Mouse (Mus musculus) layer of hippocampus, adult 9-10 months (tissue): ENCODE measurements at regions not wholly inside any gene's neighbourhood (a gene's known extent, or its start where the extent isn't known, plus 50 kb on each side); places are given as distances from the start of the nearest gene placed in this dataset.
A peak's percentile ranks its signal among the peaks of the same experiment; 100 is the strongest.
"Not testable (repeated sequence)": the region's sequence is repeated elsewhere in the genome, so short reads cannot be mapped to it uniquely, and the experiment has no call there.

ENCODE experiments used
- DNase-seq: peaks from one replicate; pipeline ENCODE4 v3.0.0; 2022; ENCODE audit warnings: low spot score

DNA sequence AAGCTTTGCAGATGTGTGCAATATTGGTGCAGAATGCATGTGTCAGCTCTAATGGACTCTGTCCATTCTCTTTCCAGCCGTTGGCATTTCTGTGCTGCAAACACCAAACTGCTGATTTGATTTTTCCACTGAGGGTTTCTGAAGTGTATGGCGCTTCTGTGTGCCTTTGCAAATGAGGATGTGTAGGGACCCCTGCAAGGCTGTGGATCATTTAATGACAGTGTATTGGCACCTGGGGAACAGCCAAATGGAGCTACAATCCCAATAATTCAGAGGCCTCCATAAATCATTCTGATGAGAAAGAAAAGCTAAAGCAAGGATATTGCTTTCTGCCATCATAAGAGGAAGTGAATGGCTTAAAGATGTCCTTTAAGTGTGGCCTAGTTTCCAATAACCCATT, 305.9 kb upstream of the Pkdcc start:
- no peak for DNase-seq

DNA sequence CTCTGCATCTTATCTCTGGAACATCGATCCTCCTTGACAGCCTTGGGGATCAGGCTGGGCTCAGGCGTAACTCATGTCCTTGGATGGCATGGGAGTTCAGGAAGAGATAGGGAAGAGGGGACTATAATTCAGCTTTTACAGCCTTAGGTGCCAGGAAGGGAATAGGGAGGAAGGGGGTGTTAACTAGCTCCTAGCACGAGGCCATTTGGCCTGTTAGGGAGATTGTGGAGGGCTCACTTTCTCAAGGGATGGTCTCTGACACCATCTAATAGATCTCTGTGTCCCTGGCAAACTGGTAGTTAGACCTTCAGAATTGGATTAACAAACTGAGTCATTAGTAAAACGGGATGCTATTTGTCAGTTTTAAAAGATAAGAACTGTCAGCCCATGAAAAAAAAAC, 292.1 kb upstream of the Pkdcc start:
- not testable (repeated sequence) for DNase-seq

DNA sequence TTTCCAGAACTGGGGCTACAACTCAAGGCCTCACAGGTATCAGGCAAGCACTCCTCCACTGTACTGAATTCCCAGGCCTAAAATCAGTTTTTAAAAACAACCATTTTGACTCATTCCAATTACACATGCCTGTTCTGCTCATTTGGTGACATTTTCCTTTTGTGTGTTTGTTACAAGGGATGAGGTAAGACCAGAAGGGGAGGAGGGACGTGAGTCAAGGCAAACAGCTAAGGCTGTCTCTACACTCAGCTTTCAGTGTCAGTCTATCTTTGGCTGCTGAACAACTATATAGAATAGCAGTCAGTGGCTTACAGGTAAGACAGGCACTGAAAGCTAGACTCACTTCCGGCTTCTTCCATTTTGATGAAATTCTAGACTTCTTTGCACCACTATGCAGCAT, 289.3 kb upstream of the Pkdcc start:
- no peak for DNase-seq

DNA sequence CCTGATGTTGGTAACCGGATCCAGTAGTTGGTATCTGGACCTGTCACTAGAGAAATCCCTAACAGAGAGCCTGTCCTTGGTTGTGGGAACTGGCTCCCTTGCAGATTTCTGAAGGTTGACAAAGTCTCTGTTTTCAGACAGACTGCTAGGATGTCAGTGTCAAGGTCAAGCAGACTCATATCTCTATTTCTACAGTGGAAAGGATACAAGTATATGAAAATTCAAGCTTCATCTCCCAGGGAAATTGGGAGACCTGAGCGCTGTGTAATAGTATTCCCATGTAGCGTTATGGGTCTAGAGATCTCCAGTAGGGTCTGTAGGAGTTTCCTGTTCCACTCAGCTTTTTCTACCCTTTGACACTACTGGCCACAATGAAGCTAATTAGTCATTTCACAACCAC, 287.4 kb upstream of the Pkdcc start:
- no peak for DNase-seq

DNA sequence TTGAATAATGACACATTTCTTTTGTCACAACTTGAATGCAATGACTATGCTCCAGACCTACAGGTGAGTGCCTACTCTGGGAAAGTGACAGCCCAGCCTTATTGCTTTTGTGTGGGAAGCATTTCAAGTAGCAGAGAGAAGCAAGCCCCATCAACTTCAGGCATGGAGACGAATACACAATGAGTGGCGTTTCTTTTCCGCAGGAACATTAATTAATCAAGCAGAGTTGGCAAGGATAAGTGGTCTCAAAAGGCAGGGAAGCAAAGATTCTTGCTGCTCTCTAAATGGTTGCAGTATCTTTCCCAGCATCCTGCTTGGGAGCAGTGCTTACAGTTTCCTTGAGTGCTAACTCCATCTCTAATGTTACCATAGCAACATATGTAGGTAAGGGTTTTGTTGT, 285.6 kb upstream of the Pkdcc start:
- no peak for DNase-seq

DNA sequence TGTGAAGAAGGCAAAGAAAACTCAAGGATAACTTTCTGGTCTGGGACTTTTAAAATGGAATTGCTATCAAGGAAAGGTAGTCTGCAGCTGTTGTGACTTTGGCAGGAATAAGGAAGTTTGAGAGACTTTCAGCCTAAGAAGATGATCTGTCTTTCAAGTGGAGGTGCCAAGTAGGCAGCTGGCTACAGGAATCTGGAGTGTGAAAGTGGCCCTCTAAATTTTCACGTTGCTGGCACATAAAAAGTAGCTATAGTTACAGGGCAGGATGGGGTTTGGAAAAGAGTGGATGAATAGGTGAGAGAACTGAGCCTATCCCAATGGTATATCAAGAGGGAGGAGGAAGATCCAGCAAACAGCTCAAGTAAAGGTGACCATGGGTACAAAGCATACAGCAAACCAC, 284.4 kb upstream of the Pkdcc start:
- no peak for DNase-seq

DNA sequence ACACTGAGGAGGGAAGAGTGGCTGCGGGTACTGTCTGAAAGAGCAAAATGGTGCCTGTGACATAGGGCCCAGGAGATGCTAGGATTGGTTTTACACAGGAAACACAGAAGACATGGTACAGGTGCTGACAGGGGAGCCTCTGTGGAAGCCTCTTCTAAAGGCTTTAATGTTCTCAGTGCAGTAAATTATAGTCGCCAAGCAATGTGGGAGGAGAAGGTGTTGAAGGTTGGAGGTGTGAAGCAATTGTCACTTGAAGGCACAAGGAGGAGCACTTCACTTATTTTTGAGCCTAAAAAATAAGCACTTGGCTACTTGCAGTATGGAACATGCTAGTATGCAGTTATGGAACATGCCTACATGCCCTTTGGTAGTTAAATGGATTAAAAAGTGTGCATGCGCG, 283.6 kb upstream of the Pkdcc start:
- DNase-seq: no peak

DNA sequence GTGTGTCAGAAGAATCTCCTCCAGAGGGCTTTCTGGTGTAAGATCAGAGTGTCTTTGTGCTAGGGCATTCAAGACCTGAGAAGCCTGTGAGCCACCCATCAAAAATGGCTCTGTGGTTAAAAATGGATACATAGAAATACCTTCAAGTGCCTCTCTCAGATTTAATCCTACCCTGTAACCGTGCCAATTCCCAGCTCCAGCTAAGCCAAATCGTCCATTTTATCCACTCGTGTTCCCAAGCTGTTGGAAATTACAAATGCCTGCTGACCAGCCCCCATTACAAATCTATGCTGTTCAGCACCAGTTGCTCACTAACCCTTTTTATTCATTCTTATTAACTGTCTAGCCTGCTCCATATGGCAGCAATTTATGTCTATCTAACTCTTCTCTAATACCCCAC, 278.3 kb upstream of the Pkdcc start:
- no peak for DNase-seq

DNA sequence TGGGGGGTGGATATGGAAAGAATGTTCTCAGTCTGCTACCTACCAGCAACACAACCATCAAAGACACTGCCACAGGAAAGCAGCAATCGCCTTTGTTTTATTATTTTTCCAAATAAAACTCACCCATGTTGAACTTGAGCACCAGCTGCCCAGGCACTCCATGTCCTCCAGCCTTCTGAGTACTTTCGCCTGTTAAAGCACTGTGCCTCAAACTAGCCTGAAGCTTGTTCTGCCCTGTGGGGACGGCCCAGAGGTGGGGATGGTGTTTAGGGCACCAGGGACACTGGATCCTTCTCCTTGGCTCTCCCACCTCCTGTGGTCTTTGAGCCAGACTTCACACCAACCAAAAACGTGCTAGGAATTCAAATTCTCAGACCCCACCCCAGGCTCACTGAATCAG, 269.0 kb upstream of the Pkdcc start:
- DNase-seq: no peak

DNA sequence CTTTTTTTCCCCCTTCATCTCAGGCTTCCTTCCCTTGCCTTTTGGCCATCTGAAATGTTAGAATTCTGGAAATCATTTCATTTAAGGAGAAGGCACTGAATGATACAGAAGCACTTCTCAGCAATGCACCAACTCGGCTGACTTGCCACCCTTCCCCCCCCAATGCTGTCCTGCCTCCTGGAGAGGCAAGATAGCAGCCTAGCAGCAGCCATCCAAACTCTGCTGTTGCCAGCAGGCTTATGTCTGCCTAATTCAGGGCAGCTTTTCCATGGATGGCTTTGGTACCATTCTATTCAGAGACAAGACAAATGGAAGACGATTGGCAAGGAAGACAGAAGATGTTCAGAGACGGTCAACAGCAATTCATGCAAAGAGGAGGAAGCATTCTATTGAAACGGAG, 265.3 kb upstream of the Pkdcc start:
- no peak for DNase-seq

DNA sequence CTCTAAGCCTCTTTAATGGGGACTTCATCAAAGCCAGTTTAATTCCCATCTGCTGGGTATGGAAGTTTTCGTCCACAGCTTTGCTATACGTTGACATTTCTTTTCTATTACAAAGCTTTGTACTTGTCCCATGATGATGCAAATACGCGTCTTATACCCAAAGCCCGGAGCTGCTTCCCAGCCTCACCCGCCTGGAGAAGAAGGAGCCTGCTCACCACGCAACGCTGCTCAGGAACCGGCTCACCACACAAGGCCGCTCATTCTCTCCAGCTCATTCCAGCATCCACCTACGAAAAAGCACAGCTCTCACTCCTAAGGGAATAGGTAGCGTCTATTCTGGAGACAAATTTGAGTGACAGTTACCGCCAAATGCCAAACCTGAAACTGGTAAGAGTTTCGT, 264.8 kb upstream of the Pkdcc start:
- DNase-seq: no peak

DNA sequence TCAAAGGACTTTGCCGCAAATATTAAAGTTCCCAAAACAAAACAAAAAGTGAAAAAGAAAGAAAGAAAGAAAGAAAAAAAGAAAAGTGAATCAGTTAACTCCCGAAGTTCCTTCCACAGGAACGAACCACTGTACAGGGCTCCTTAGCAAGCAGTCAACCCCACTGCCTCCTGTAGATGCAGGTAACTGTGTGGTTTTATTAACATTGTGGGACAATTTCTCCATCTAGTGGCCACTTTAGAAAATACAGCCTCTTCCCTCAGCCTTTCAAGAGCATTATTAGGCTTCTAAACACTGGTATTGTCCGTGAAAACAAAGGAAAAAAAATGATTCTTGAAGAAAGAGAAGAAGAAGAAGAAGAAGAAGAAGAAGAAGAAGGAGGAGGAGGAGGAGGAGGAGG, 257.7 kb upstream of the Pkdcc start:
- DNase-seq: peak; percentile 27

DNA sequence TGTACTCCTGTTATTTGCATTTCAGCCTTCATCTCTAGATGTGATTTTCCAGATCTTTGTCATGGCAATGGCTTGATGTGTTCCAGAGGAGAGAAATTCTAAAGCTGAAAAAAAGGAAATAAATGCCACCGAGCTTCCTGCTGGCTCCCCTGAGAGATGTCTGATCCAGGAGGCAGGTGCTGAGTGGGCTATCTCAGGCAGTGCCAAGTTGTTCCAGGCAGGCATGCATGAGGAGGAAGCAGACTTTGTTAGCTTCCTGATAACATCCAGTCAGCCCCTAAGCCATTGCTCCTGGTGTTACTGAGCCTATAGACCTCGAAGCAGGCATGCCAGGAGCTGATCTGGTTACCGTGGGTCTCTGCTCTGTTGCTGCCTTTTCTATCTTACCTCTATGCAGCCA, 251.7 kb upstream of the Pkdcc start:
- DNase-seq: no peak

DNA sequence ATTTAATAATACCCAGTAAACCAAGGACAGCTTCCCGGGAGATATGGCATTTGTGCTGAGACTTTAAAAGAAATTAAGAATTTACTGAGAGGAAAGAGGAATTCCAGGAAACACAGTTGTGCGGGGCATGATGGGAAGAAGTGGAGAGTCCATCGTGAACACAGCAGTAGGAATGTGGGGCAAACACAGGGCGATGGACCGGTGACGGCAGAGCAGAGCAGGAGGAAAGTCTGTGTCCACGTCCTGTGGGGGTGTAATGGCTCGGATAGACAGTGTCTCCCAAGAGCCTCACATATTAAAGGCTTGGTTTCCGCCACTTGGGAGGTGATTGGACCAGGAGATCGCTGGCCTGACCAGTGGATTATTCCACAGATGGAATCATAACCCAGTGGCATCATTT, 215.4 kb upstream of the Pkdcc start:
- no peak for DNase-seq

DNA sequence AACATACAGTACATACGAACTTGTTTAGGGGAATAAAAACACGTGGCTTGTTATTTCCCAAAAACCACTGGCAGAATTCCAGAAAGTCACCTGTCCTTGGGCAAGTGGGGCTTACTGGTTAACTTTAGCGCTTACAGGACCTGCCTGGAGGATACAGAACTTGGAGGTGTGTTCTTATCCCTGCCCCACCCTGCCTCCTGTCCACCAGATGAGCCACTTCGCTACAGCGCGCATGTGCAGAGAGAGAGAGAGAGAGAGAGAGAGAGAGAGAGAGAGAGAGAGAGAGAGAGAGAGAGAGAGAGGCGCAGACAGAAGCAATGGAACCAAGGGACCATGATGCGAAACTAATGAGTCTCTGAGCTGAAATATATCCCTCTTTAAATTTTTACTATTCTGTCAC, 214.7 kb upstream of the Pkdcc start:
- DNase-seq: no peak

DNA sequence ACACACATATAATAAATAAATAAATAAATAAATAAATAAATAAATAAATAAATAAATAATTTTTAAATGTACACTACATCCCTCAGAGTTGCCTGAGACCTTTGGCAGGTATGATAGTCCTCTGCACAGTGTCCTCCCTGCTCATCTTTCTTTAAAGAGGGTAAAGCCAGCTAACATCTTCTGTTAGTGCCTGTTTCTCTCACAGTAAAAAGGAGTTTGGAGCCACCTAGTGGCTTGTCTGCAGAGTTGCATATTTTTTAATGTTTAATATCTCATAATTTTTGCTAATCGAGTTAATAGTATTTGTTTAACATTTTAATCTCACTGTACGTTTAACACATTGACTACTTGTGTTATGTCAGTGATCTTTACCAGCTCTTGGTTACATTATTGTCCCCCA, 213.5 kb upstream of the Pkdcc start:
- no peak for DNase-seq

DNA sequence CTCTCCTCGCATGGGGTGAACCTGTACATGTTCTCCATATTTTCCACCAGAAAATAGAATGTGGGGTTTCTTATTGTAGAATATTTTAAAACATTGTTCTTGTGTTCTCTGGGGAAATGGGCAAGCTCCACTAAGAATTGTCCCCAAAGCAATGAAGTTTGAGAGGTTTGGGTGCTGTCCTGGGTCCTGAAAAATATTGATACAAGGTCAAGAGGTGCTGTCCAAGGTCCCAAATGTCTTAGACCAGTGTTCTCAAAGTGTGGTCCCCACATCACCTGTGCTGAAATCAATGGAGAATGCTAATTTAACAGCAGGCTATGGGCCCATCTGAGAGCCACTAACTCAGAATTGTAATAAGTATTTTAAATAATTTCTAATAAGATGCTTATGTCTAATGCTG, 204.2 kb upstream of the Pkdcc start:
- no peak for DNase-seq

DNA sequence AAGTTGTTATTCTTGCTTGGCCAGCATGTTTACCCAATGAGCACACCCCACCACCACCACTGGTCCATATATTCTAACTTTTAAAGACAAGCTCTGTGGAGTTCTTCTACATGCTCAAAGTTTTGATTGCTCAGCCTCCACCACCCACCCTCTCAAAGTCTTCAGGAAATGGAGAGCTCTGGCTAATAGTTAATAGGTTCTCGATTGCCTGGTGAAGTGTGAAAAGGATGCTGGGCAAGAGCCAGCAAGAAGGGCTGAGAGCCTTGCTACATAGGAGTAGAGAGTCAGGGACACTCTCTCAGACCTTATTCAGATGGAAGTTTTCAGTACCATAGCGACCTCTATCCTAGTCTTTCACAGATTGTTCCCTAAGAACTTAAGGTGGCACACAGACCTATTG, 199.4 kb upstream of the Pkdcc start:
- no peak for DNase-seq

DNA sequence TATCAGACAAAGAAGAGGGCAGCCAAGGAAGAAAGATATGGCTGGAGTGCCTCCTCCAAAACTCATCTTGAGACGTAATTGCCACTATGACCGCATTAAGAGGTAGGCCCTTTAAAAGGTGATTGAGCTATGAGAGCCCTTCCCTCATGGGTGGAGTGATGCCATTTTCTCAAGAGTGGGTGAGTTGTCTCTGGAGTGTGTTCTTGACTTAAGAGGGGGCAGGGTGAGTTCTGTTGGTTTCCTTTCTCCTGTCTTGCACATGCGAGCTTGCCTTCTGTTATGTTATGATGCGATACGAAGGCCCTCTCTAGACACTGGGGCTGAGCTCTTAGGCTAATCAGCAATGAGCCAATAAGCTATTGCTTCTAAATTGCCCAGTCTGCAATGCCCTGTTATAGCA, 198.2 kb upstream of the Pkdcc start:
- DNase-seq: no peak

DNA sequence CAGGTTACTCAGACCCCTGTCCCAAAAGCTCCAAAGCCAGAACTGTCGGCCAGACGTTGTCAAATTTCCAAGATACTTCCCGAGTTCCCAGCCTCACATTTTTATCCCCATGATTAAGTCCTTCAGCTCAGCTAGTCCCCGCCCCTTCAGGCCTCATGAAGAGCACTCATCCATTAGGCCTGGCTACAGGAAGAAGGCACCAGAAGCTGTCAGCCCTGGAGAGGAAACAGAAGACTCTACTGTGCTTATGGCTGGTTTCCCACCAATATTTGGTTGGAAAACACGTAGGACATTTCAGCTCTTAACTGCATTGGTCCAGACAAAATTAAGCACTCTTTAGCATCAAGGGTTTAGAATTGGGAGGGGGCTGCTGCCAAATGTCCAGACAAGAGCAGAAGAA, 195.8 kb upstream of the Pkdcc start:
- no peak for DNase-seq

DNA sequence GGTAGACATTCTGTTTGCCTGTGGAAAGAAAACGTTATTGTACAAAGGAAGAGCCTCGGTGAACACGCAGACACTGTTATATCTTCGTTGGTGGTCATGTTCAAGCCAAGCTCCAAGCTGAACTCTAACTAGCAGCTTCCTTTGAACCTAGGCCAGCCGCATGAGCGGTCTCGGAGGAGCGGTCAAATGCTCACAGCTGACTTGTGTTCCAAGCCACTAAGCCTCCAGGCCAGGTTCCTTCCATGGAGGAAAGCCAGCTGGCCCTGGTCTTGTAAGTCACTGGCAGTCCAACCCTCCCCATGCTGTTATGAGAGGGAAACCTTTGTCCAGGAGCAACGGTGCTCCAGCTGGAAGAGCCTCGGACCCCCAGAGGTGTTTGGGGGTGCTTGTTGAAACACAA, 194.5 kb upstream of the Pkdcc start:
- no peak for DNase-seq

DNA sequence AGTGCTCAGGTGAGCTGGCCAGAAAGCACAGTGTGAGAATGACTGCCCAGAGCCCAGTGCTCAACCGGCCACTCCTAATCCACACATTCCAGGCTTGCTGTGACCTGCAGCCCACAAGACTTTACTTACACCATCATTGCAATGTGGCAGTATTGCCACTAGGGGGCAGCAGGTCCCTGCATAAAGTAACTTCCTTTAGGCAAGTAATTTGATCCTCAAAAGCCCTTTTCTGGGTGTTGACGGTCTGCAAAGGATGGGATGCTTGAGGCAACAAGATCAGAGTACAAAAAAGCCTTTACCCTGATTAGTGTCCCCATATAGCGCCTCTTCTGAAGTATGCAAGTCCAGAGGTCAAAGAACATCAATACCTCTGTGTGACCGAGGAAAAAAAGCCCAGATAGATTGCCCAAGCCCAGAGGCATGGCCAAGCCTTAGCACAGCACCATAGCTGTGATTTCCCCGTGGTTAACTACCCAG, 189.7 kb upstream of the Pkdcc start:
- peak; percentile 55 for DNase-seq

DNA sequence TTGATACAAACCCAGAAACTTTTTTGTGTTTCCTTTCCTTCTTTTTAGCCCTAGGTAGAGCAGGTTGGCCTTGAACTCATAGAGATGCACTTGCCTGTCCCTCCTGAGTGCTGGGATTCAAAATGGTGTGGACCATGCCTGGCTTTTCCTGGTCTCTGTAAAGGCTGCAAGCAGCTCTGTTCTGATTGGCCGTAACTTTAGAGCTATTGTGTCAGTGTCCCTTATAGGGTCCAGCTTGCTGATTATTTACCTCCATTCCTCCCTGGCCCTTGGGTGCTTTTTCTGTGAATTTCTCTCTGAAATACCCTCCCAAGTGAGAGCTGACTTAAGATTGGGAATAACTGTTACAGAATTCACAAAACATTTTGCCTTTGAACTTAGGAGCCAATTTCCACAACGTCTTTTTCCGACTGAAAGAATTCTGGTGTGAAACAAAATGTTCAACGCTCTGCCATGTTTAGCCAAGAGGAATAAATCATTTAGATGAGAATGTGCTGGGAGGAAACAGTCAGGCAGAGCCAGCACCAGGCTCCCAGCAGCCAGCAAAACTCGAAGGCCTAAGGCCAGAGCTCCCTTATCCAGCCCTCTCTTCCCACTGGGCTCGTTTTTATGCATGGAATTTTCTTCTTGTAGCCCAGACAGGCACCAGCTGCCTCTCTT, 180.0 kb upstream of the Pkdcc start:
- DNase-seq: no peak

DNA sequence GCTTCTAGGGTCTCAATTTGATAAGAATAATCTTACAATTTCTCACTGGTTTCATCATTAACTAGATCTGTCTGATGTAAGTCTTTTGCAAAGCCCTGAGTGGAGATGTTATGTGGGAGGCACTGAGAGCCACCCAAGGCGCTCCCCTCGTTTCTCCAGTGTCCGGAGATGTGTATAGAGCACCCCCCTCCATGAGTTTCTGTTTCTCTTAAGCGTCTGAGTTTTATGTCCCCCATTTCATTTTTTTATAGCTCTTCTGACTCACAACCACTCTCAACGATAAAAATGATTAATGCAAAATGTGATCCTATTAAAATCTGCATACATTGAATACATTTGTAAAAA, 179.5 kb upstream of the Pkdcc start:
- DNase-seq: no peak

DNA sequence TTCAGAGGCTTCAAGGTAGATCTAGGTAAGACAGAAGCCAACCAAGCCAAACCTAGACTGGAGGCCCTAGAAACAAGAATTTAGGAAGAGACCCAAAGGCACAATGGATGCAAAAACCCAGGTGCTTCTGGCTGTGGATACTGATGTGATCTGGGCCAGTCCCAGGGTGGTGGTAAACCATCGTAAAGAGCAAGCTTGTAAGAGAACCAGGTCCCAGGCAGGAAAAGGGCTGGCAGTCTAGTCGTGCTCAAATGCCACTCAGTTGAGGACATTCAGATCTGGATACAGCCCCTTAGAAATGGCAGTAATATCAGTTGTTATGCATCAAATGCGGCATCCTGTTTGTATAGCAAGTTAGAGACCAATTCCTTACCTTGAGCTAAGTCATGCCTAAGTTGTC, 175.5 kb upstream of the Pkdcc start:
- no peak for DNase-seq
